Mouse (Mus musculus): ENCODE measurements around the gene Mfap2.

DNA sequence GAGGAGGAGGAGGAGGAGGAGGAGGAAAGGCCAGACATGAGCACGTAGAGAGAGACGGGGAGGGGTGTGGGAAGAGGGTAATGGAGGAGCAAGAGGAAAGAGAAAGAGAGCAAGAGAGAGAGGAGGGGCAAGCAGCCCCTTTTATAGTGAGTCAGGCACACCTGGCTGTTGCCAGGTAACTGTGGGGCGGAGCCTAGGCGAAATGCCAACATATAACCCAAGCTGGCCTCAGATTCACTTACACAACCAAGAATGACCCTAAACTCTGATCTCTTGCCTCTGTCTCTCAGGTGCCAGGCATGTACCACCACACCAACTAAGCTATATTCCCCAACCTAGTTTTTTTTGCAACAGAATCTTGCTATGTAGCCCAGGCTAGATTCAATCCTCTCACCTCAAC is 27.4 kb upstream of the Mfap2 start:
- no peak for TF ChIP-seq POLR2A (IDR thresholded peaks at IDR 0.05; ENCODE audit: control insufficient read depth, low read depth, low read length)
- TF ChIP-seq CTCF (IDR thresholded peaks at IDR 0.05; ENCODE audit: control insufficient read depth, insufficient read depth, insufficient replicate concordance, low read depth, low read length) = no peak
